Mouse (Mus musculus) heart, adult 11 months (tissue): Measurements from ENCODE around the gene Trim44.

Experiments
- DNase-seq: peaks from one replicate; pipeline ENCODE4 v3.0.0; 2022

Gene Trim44

DNA sequence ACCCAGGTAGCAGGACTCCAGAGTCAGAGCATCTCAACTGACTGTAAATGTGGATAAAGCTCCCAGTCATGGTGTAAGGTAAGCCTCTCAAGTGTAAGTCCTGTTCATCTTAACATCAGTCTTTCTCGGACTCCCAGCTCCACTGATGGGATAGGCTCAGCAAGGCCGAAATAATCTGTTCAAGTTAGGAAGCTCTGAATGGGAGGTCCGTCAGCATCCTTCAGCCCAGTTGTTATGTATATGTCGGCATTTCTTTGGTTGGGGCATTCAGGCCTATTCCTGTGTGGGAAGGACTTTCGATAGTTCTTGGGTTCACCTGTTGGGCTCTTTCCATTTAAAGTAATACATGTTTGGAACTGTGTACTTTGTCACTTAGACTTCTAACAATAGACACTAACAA, 3.6 kb downstream of the Trim44 start:
- DNase-seq, result no peak

DNA sequence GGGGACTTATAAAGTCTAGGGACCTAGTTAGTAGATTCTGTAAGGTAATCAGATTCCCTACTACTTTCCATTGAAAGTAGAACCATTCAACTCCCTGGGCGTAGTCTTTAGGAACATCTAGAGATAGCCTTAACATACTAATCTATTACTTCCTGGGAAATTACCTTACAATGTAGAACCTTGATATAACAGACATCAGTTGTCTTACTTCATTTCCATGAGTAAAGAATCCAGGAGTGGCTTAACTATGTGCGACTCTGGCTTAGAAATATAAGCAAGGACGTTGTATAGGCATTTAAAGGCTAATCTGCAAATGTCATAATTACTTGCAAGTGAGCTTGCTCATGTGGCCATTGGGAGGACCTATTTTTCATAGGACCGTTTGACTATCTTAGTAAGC, 4.3 kb downstream of the Trim44 start:
- DNase-seq, result no peak

GRCm38 (mm10) chr2:102401352-102401692, 6.3 kb downstream of the Trim44 start:
- DNase-seq, result no peak

- DNase-seq, result peak; percentile 99
These were observed 6.8 kb downstream of the Trim44 start for GRCm38 (mm10) chr2:102400605-102401351.

- peak; percentile 88 for DNase-seq
These were observed 7.6 kb downstream of the Trim44 start for GRCm38 (mm10) chr2:102399864-102400604.

- no peak for DNase-seq
These were observed 11.1 kb downstream of the Trim44 start for GRCm38 (mm10) chr2:102396493-102396892.

DNA sequence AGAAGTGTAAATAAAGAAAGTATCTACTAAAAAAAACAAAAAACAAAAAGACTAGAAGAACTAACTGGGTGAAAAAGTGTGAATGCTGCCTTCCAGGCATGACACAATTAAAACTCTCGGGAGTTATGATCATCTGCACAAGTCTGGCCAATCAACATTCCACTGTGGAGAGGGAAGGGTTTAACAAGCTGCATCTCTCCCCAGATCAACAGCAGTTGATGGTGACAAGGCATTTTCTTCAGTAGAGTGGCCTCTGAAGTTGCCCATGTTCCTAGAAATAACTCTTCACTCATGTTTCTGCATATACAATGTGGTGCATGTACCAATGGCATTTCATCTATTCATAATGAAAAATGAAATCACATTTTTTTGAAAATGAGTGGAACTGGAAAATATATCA, 14.2 kb downstream of the Trim44 start:
- peak; percentile 42 for DNase-seq

GRCm38 (mm10) chr2:102385328-102385902, 22.2 kb downstream of the Trim44 start:
- no peak for DNase-seq

DNA sequence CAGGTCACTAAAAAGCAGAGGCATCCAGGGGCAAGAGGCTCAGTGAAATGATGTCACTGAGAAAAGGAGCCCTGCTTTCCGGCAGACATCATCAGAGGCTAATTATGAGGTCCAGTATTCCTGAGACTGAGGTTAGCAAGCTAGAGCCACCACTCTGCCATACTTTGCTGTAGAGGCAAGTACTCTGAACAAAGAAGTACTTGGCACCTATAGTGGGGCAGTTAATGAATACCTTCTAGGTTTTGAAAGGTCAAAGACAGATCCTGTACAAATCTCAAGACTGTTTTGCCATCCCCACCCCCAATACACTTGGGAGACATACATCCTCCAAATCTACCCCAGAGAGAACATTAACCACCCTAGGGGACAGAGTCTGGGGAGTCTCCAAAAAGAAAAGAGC, 23.1 kb downstream of the Trim44 start:
- peak; percentile 82 for DNase-seq

GRCm38 (mm10) chr2:102384057-102384456, 23.6 kb downstream of the Trim44 start:
- DNase-seq, result no peak

- peak; percentile 72 for DNase-seq
These were observed 24.4 kb downstream of the Trim44 start for GRCm38 (mm10) chr2:102383069-102383834.

DNA sequence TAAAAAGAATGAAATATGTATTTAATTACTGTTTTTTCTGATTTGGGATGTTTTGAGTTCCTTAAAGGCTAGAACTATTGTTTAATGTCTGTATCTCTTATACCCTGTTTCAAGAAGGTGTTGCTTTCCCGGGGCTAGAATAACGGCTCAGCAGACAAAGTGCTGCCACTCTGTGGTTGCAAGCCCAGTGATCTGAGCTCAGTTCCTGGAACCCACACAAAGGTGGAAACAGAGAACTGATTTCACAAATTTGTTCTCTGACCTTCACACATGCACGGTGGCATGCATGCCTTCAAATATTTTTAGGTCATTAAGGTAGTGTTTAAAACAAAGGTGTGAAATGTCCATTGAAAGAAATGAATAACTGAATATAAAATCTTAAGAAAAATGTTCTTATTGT, 25.1 kb downstream of the Trim44 start:
- DNase-seq, result peak; percentile 11

GRCm38 (mm10) chr2:102380581-102380980, 27.0 kb downstream of the Trim44 start:
- DNase-seq, result peak; percentile 12

DNA sequence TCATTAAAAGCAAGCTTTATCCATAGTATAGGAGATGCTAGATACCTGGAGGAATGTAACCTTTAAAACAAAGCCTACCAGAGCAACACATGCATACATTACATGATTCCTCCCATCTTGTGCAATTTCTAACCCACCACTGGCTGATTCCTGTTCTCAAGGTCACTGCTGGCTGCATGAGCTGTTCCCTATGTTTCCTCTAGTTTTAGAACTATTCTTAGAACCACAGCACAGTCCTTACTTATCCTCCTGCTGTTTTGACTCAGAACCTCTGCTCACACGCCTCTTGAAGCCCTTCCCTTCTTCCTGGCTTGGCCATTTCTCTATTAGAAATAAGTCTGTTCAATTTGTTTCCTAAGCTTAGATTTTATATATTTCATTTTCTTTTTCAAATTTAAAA, 28.7 kb downstream of the Trim44 start:
- DNase-seq, result no peak

DNA sequence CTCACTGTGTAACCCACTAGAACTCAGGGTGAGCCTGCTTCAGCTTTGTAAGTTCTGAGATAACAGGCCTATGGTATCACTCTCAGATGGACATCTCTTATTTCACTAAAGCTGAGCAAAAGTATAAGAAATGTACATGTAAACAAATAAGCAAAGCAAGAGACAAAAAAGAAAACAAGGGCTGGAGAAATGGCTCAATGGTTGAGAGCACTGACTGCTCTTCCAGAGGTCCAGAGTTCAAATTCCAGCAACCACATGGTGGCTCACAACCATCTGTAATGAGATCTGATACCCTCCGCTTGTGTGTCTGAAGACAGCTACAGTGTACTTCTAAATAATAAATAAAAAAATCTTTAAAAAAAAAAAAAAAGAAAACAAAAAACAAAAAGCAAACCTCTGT, 29.2 kb downstream of the Trim44 start:
- DNase-seq, result no peak

GRCm38 (mm10) chr2:102377370-102377769, 30.3 kb downstream of the Trim44 start:
- DNase-seq, result peak; percentile 88

DNA sequence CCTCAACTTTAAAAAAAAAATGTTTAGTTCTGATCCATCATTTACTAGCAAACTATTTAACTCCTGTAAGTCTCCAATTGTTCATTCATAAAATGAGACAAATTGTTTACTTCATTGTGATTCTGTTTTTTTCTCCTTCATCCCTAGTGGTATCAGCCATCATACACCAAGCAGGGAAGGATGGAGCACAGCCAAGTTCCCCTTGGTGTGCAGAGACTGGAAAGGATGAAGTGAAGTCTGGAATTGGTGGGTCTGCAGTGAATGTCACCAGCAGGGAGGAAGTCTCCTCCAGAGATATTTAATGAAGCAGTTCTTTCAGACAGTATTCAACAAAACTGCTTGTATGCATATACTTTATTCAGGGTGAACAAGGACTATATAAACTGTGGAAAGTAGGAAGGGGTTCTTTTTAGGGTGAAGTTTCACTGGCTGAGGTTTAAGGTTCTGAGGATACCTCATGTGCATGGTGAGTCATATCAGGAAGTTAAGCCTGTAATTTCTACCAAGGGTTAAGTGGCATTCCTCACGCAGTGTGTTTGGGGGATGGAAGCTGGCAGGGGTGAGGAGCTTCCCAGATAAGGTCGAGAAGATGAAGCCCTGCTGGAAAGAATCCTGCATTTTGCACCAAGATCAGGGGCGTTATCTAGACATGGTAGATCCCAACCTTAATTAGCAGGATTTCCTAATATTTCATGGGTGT, 34.1 kb downstream of the Trim44 start:
- peak; percentile 60 for DNase-seq

DNA sequence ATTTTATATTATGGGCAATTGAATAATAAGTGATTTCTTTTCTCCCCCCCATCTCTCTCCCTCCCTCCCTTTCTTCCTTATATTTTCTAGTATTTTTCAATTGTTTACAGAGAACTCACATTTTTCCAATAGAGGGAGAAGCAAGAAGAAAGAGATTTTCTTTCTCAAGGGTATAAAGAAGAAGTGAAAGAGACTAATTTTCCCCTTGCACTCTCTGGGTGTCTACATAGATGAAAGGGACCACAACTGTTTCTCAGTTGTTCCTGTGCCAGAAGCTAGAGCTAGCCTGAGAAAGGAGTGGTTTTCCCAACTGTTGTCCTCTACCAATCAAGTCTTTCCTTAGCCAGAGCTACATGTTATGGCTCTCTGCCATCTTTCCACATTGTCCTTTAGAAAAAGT, 34.9 kb downstream of the Trim44 start:
- DNase-seq, result peak; percentile 48

GRCm38 (mm10) chr2:102371332-102371731, 36.3 kb downstream of the Trim44 start:
- DNase-seq, result peak; percentile 30

DNA sequence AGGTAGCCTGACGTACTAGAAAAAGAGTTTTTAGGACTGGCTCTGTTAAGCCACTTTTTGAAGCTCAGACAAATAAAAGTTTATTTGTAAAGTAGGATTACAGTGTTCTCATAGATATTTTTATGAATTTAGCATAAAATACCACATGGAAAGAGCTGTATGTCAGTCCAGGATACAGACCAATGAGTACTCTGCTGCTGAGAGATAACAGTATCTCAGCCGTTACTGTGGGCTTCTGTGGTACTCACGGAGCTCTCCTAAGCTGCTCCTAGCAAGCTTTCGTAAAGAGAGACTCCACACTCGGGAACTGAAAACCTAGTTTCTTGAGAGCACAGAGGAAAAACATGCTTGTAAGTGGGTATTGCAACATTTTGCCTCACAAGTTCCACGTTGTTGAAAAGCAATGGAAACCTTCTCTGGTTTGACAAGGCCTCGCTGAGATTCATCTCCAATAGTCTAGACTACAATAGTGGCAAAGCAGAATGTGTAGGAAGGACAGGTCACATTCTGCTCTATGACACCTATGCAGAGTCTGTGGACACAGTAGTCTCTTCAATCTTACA, 41.6 kb downstream of the Trim44 start:
- no peak for DNase-seq

DNA sequence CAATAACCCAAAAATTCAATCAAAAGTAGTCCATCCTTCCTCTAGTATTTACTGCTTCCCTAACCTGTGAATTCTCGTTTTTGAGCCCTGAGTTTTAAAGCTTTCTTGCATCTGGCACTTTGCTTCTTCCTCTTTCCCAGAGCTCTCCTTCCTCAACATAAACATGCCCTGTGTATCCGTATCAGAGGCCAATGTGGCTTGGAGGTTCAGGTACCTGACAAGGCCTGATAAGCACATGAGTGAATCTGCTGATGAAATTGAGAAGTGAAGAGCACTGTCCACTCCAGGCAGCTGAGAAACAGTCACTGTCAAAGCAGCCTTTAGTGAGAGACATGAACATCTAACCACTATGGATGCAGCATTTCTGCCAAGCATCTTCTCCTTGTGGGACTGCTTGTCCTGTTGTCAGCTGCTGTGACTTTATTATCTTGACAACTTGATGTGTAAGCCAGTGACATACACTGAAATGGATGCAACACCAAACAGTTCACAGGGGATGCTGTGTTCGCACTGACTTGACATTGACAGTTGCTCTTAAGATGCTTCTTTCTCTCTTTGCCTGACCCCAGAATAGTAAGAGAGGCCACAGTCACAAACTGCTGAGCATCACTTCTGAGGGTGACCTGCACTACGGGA, 42.9 kb downstream of the Trim44 start:
- DNase-seq, result peak; percentile 57
